Mouse (Mus musculus) kidney, adult 18-20 months (tissue): ENCODE results near the gene Pgm3.

Experiments used
- DNase-seq: peaks from one replicate; pipeline ENCODE4 v3.0.0; 2021

The Pgm3 gene

DNA sequence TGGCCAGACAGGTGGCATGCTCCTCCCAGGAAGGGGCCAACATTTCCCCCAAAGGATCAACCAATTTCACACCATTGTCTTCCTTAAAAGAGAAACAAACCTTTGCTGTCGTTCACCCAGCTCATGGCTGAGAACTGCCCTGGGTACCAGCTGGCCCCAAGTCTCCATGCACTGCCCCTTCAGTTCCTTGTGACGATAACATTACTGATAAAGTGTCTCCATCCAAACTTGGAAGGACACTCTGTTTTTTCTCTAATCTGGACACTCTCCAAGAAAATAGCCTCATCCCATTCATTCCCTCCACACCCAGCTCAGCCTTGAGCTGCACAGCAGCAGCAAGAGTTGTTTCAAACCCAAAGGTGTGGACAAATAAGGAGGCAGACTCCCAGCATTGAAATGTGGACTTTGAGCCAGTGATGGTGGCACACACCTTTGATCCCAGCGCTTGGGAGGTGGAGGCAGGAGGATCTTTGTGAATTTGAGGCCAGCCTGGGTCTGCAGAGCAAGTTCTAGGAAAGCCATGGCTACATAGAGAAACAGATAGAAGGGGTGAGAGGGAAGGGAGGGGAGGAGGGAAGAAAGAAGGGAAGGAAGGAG lies 2.2 kb downstream of the Pgm3 start:
- peak; percentile 45 for DNase-seq

DNA sequence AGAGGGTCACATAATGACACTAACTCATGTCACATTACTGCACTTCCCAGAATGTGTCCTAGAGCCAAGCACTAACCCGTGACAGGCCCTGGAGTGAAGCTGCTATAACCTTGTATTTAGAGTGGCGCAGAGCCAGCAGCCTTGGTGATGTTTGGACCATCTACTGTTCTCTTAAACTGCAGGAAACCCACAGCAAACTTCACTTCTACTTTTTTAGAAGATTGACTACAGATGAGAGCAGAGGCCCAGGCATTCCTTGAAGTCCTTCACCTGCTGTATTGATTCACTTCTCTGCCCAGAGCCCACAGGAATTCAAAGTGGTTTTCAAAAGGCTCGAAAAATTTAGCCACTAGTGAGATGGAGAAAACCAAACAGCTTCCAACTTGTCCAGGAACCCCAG lies 11.1 kb downstream of the Pgm3 start:
- peak; percentile 44 for DNase-seq

DNA sequence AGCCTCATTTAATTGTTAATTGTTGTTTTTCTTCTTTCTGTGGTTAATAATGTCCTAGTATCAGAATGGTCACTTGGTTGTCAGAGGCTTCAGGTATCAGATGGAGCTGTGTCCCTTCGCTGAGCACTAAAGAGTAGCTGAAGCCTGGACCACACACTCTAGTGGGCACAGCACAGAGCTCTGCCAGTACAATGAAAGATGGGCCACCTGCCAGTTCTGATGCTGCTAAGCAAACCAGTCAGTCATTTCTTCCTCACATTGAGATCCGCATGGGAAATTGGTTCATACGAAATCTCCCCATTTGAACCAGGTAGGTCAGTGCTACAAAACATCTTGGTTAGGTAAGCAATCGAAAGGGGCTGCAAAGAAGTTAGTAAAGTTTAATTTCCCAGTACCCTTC lies 17.0 kb downstream of the Pgm3 start:
- DNase-seq = no peak

DNA sequence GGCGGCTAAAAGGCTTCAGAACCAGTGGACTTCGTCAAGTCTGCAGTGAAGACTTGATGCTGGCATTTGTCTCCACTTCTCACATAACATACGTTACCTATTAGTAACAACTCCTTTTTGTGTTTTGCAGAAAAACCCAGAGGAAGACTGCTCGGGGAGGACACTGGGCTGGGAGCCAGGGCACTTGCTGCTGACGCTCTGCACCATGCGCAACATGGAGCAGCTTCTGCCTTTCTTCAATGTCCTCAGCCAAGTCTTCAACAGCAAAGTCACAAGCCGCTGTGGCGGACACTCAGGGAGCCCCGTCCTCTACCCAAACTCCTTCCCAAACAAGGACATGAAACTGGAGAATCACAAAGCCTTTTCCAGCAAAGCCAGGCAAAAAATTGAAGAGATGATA lies 17.8 kb downstream of the Pgm3 start:
- DNase-seq = no peak

DNA sequence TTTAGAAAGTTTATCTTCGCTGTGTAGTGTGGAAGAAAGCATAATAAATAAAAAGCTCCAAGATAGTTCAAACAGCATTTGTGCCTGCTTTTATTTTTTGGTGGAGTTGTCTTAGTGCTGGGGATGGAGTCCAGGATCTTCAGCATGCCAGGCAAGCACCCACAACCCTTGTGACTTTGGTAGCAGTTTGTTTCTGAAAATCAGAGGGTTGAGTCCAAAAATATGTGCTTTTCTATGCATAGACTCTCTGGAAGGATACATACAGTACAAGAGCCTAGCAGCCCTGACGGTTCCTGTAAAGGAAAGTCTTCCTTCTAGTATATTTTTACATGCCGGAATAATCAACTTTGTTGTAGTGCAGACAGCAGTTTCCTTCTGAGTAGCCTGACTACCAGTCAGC lies 20.9 kb downstream of the Pgm3 start:
- DNase-seq = no peak

DNA sequence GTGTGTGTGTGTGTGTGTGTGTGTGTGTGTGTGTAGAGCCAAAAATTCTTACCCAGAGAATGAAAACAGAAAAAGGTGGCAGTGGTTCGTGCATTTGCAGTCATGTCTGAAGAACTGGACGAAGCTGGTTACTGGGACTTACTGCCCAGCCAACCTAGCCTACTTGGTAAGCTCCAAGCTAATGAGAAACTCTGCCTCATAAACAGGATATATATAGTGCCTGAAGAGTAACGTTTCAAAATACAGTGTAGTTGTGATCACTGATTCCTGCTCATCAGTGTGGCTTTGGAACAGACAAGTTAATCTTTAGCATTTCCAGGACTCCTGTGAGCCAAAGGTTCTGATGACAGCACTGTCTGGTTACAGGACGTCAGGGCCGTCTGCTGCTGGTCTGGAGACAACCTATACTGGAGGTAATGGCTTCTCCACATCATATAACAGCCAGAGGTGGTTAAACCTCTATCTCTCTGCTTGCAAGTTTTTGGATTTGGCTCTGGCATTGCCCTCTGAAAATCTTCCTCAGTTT lies 21.9 kb downstream of the Pgm3 start:
- DNase-seq = no peak

DNA sequence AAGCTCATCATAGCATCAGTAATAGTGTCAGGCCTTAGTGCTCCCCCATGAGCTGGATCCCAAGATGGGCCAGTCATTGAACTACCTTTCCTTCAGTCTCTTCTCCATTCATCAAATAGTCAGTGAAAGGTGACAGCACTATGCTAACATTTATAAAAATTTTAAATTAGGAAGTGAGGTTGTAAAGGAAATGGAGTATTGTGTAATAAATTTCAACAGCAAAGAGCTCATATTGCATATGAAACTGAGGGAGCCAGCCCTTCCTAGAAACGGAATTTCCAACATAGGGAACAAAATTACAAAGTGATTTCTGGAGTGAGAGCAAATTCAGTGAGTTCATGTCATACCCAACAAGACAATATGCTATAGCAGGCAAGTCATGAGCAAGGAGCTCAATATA lies 27.1 kb downstream of the Pgm3 start:
- DNase-seq = no peak

DNA sequence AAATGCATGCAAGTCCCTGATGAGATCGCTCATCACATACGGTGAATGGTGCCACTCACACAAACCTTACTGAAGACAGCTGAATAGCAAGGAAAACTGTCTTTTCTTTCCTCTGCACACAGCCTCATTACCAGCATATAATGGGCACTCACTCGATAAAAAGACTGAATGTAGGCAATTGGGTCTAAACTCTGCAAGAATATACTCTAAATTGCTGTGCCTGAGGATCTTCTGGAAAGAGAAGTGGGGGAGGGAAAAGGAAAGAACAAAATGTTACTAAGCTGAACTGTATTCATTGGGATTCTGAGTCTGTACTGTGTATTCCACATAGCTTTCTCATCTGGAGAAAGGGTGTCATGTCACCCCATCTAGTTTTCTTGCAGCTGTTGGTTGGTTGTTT lies 28.2 kb downstream of the Pgm3 start:
- no peak for DNase-seq

DNA sequence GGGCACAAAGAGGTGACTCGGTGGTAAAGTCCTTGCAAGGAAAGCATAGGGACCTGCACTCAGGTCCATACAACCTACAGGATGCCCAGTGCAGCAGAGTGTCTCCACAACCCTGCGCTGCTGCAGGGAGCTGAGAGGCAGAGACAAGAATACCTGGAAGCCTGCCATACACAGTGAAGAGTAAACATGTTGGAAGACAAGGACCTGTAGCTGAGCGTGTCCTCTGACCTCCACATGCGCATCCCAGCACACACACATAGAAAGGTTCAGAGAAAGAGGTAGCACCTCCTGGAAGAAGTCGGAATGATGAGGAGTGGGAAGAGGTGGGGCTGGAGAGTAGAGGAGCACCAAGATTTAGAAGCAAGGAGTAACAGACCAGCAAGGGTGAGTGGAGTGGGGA lies 37.6 kb downstream of the Pgm3 start:
- no peak for DNase-seq

DNA sequence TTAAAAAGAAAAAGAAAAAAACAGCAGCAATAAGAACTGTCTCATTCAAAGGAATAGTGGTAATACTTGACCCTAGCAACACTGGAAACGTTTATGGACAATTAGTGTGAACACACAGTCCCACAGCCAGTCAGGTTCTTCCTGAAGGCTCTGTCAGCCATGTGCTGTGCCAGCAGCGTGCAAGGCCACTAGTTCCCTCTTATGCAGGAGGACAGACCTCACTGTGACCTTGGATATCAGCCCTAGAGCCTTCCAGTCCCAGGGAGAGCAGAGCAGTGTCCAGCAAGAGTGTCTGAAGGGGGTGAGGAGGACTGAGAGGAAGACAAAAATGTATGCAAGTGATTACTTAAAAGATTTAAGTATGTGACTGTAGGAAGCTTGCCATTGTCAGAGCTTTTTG lies 46.0 kb downstream of the Pgm3 start:
- DNase-seq = no peak

DNA sequence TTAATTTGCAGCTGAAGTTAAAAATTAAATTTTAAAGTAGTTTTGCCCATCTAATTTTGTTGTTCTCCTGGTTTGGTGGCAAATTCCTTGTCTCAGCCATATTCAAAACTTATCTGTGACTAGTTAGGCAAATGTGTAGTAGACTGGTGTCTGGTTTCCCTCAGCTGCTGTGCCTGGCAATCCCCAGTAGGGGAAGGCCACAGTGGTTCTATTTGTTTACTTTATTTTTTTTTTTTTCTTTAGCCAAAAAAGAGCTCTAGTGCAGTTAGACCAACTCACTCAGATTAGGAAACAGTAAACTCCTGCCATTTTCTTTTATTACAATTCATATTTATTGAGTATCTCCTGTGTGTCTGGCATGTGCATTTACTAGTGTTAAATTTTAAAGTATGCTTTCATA lies 49.3 kb downstream of the Pgm3 start:
- DNase-seq = no peak

DNA sequence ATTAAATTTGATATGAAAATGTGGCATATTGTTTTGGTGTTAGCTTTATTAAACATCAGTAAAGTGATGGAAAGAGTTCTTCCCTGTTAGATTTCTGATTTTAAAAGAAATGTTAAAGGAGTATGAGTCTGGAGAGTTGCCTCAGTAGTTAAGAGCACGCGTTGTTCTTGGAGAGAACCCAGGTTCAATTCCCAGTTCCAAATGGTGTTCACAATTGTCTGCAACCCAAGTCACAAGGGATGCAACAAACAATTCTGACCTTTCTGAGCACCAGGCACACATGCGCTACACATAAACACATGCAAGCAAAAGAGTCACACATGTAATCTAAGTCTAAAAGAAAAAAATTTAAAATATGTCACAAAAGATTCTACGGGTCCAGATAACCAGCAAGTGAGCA lies 56.8 kb downstream of the Pgm3 start:
- DNase-seq = no peak

DNA sequence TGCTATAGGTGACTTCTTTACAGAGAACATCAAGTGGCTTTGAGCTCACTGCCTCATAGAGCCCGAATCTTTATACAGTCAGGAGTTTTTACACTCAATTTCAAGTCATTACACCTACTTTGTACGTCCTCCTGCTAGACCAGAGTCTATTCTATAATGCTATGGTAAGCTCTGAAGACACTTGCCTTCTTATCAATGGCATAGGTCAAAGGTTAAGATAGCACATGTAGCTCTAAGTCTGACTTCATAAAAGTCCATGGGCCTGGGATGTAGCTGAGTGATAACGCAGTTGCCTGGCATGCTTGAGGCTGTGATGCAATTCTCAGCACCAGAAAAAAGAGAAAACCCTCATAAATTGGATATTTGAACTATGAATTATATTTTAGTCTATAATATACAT lies 57.3 kb downstream of the Pgm3 start:
- DNase-seq = no peak

DNA sequence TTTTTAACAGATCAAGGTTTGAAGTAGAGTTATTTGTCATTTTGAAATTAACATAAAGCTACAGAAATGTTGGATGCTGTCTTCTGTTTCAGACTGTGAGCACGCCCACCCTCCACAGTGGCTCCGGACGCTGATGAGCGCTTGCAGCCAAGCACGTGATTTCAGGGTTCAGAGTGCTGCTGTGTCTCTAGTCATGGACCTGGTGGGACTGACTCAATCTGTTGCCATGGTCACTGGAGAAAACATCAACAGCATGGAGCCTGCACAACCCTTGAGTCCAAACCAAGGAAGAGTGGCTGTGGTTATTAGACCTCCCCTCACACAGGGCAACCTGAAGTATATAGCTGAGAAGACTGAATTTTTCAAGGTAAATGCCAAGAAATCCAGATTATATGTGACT lies 57.9 kb downstream of the Pgm3 start:
- no peak for DNase-seq

DNA sequence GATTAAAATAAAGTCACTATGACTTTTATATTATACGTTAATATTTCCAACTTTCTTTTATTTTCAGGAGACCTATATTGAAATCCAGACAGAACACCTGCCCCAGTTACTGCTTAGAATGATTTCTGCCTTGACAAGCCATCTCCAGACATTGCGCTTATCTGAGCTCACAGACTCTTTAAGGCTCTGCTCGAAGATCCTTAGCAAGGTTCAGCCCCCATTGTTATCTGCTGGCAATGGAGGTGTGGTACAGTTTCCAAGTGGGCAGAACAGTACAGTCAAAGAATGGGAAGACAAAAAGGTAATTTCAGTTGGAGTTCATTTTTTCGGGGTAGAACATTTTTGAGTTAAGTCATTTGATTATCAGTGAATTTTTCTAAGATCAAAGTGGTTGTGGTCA lies 64.2 kb downstream of the Pgm3 start:
- DNase-seq = no peak
